Mouse (Mus musculus) urinary bladder, postnatal 14 days (tissue): ENCODE data around the gene Ptpn5.

Experiments used
- DNase-seq: peaks from one replicate; pipeline ENCODE4 v3.0.0; 2021; ENCODE audit warnings: low spot score

The Ptpn5 gene

GRCm38 (mm10) chr7:47111121-47111520, 22.4 kb downstream of the Ptpn5 start:
- DNase-seq: no peak

- DNase-seq: no peak
Measured at GRCm38 (mm10) chr7:47110511-47110910, 23.0 kb downstream of the Ptpn5 start.

- no peak for DNase-seq
Measured at GRCm38 (mm10) chr7:47108779-47109189, 24.7 kb downstream of the Ptpn5 start.

- DNase-seq: no peak
Measured at GRCm38 (mm10) chr7:47106949-47107348, 26.5 kb downstream of the Ptpn5 start.

- DNase-seq: no peak
Measured at GRCm38 (mm10) chr7:47103671-47104414, 29.6 kb downstream of the Ptpn5 start.

GRCm38 (mm10) chr7:47102970-47103369, 30.5 kb downstream of the Ptpn5 start:
- DNase-seq: no peak

GRCm38 (mm10) chr7:47100615-47101014, 32.9 kb downstream of the Ptpn5 start:
- no peak for DNase-seq

GRCm38 (mm10) chr7:47099306-47099705, 34.2 kb downstream of the Ptpn5 start:
- DNase-seq: no peak

- no peak for DNase-seq
Measured at GRCm38 (mm10) chr7:47098044-47098443, 35.4 kb downstream of the Ptpn5 start.

GRCm38 (mm10) chr7:47094969-47095368, 38.5 kb downstream of the Ptpn5 start:
- no peak for DNase-seq

- no peak for DNase-seq
Measured at GRCm38 (mm10) chr7:47093935-47094334, 39.5 kb downstream of the Ptpn5 start.

- no peak for DNase-seq
Measured at GRCm38 (mm10) chr7:47085075-47085474, 48.4 kb downstream of the Ptpn5 start.

- peak; percentile 78 for DNase-seq
Measured at GRCm38 (mm10) chr7:47081277-47081676, 52.2 kb downstream of the Ptpn5 start.

GRCm38 (mm10) chr7:47080868-47081267, 52.6 kb downstream of the Ptpn5 start:
- DNase-seq: no peak

- DNase-seq: peak; percentile 27
Measured at GRCm38 (mm10) chr7:47077451-47077850, 56.0 kb downstream of the Ptpn5 start.

GRCm38 (mm10) chr7:47076729-47077128, 56.8 kb downstream of the Ptpn5 start:
- DNase-seq: no peak

- DNase-seq: no peak
Measured at GRCm38 (mm10) chr7:47076193-47076592, 57.3 kb downstream of the Ptpn5 start.

- peak; percentile 38 for DNase-seq
Measured at GRCm38 (mm10) chr7:47073536-47074521, 59.7 kb downstream of the Ptpn5 start.

GRCm38 (mm10) chr7:47072551-47072950, 60.9 kb downstream of the Ptpn5 start:
- DNase-seq: no peak

- no peak for DNase-seq
Measured at GRCm38 (mm10) chr7:47067879-47068278, 65.6 kb downstream of the Ptpn5 start.

- DNase-seq: no peak
Measured at GRCm38 (mm10) chr7:47066942-47067341, 66.5 kb downstream of the Ptpn5 start.

- no peak for DNase-seq
Measured at GRCm38 (mm10) chr7:47061560-47061959, 71.9 kb downstream of the Ptpn5 start.

- DNase-seq: no peak
Measured at GRCm38 (mm10) chr7:47059339-47059738, 74.1 kb downstream of the Ptpn5 start.
